ENCODE assay signal across 15 mouse cellular contexts in genomic region chr14:30631834-30632233, GRCm38 (mm10). TPM values are rescaled to one million over a fixed set of nuclear protein-coding genes. Genes with fewer than 3 reads are reported as not detected.
A peak's percentile ranks its signal among the peaks of the same experiment; 100 is the strongest.
DNase-seq lines count a peak whose midpoint lies in the region; ATAC-seq and TF ChIP-seq lines count a peak whose summit lies in the region.
"Had no signal": no experiment of that assay in that cellular context is flagged by ENCODE, and none has a peak within 500 bp of the region (broad histone marks: within the 10 kb centered on the region; RNA-seq: fewer than 3 reads in every experiment).

No protein-coding gene starts in this region.

- peak overlapping the region; percentile 42; the same call in 1 of the 2 replicates for H3K27ac ChIP-seq in heart, embryonic 10.5 days
- no peak overlapping the region for H3K27ac ChIP-seq in liver, embryonic 11.5 days (ENCODE audit: low read depth, low read length)
- no peak overlapping the region for H3K27ac ChIP-seq in liver, embryonic 12.5 days
- H3K27ac ChIP-seq in bone marrow, adult 2 months (ENCODE audit: control insufficient read depth, insufficient read depth, low read depth, low read length, poor library complexity): peak overlapping the region; percentile 92
- H3K27ac ChIP-seq in embryonic facial prominence, embryonic 15.5 days (replicated peaks): peak overlapping the region; percentile 65
- H3K27ac ChIP-seq: forebrain, embryonic 12.5 days; limb, embryonic 15.5 days had no signal

- peaks cover 10% of the 10 kb centered on the region; the same call in 1 of the 2 replicates for H3K27me3 ChIP-seq in heart, embryonic 10.5 days (ENCODE audit: insufficient read depth, poor library complexity, severe bottlenecking)
- no peaks in the 10 kb centered on the region for H3K27me3 ChIP-seq in liver, embryonic 11.5 days (replicated peaks; ENCODE audit: control insufficient read depth, insufficient read depth, low read length)
- no peaks in the 10 kb centered on the region for H3K27me3 ChIP-seq in liver, embryonic 12.5 days (replicated peaks)
- H3K27me3 ChIP-seq in embryonic facial prominence, embryonic 15.5 days: no peaks in the 10 kb centered on the region
- H3K27me3 ChIP-seq: limb, embryonic 15.5 days had no signal

- no peak overlapping the region for H3K4me3 ChIP-seq in heart, embryonic 10.5 days
- H3K4me3 ChIP-seq in liver, embryonic 11.5 days (ENCODE audit: low read depth, low read length): no peak overlapping the region
- no peak overlapping the region for H3K4me3 ChIP-seq in liver, embryonic 12.5 days
- H3K4me3 ChIP-seq in bone marrow, adult 2 months (replicated peaks; ENCODE audit: control insufficient read depth, low read depth, low read length): no peak overlapping the region
- H3K4me3 ChIP-seq in embryonic facial prominence, embryonic 15.5 days (replicated peaks): no peak overlapping the region
- H3K4me3 ChIP-seq: forebrain, embryonic 12.5 days; limb, embryonic 15.5 days had no signal

- TF ChIP-seq POLR2A in bone marrow, adult 2 months (IDR thresholded peaks at IDR 0.05; ENCODE audit: borderline replicate concordance, control insufficient read depth, low read depth, low read length): no peak

- no peak for DNase-seq in heart, embryonic 10.5 days (ENCODE audit: low spot score)
- no peak for DNase-seq in heart, adult 8-10 months (ENCODE audit: low spot score)
- no peak for DNase-seq in liver, embryonic 11.5 days (ENCODE audit: low spot score)
- no peak for DNase-seq in retina, postnatal 1 day
- no peak for DNase-seq in T-cell, adult 2 months (ENCODE audit: low spot score)
- DNase-seq: adrenal gland, adult 8-10 months; right cerebral cortex, postnatal 25 days had no signal

- no peaks in the 10 kb centered on the region for H3K36me3 ChIP-seq in heart, embryonic 10.5 days
- no peaks in the 10 kb centered on the region for H3K36me3 ChIP-seq in liver, embryonic 11.5 days (ENCODE audit: control insufficient read depth, insufficient read depth, low read length)
- H3K36me3 ChIP-seq in liver, embryonic 12.5 days: no peaks in the 10 kb centered on the region
- H3K36me3 ChIP-seq in embryonic facial prominence, embryonic 15.5 days: no peaks in the 10 kb centered on the region
- H3K36me3 ChIP-seq: forebrain, embryonic 12.5 days; G1E; limb, embryonic 15.5 days had no signal

- no peak overlapping the region for H3K4me2 ChIP-seq in liver, embryonic 11.5 days
- no peak overlapping the region for H3K4me2 ChIP-seq in liver, embryonic 12.5 days
- H3K4me2 ChIP-seq in embryonic facial prominence, embryonic 15.5 days (replicated peaks): no peak overlapping the region
- H3K4me2 ChIP-seq: forebrain, embryonic 12.5 days; limb, embryonic 15.5 days had no signal

- H3K9ac ChIP-seq in liver, embryonic 11.5 days (ENCODE audit: low read depth, low read length): 0 out of 2 replicates have a peak overlapping the region, but pooled peaks have one; percentile 8
- H3K9ac ChIP-seq in liver, embryonic 12.5 days: no peak overlapping the region
- H3K9ac ChIP-seq in embryonic facial prominence, embryonic 15.5 days: no peak overlapping the region
- H3K9ac ChIP-seq: forebrain, embryonic 12.5 days; limb, embryonic 15.5 days had no signal

- WGBS in heart, embryonic 10.5 days: 65% methylated on average over 2 of the region's 2 CpGs
- 76% methylated on average over 2 of the region's 2 CpGs for WGBS in liver, embryonic 11.5 days
- 56% methylated on average over 2 of the region's 2 CpGs for WGBS in liver, embryonic 12.5 days (ENCODE audit: insufficient replicate concordance)
- 30% methylated on average over 2 of the region's 2 CpGs for WGBS in bone marrow, adult 2 months
- 43% methylated on average over 2 of the region's 2 CpGs for WGBS in embryonic facial prominence, embryonic 15.5 days

- no peak for TF ChIP-seq CTCF in bone marrow, adult 2 months (IDR thresholded peaks at IDR 0.05; ENCODE audit: control insufficient read depth, insufficient read depth, low read length)

- ATAC-seq in liver, embryonic 11.5 days (replicated peaks; ENCODE audit: low FRiP score): no peak
- no peak for ATAC-seq in liver, embryonic 12.5 days
- ATAC-seq in embryonic facial prominence, embryonic 15.5 days (ENCODE audit: insufficient number of reproducible peaks, low FRiP score, low TSS enrichment, low read depth): peak; percentile 44; the same call in 1 of the 2 replicates
- ATAC-seq: hindbrain, embryonic 16.5 days; midbrain, embryonic 16.5 days had no signal

- no peaks in the 10 kb centered on the region for H3K9me3 ChIP-seq in heart, embryonic 10.5 days
- no peaks in the 10 kb centered on the region for H3K9me3 ChIP-seq in liver, embryonic 11.5 days (ENCODE audit: control insufficient read depth, low read length)
- H3K9me3 ChIP-seq in liver, embryonic 12.5 days (replicated peaks): no peaks in the 10 kb centered on the region
- H3K9me3 ChIP-seq in embryonic facial prominence, embryonic 15.5 days (replicated peaks): no peaks in the 10 kb centered on the region
- H3K9me3 ChIP-seq: forebrain, embryonic 12.5 days; G1E; limb, embryonic 15.5 days had no signal

- H3K4me1 ChIP-seq in heart, embryonic 10.5 days: peaks cover 52% of the 10 kb centered on the region
- peaks cover 1% of the 10 kb centered on the region; the same call in 1 of the 2 replicates for H3K4me1 ChIP-seq in liver, embryonic 11.5 days (replicated peaks; ENCODE audit: control insufficient read depth, insufficient read depth, low read length)
- peaks cover 39% of the 10 kb centered on the region for H3K4me1 ChIP-seq in liver, embryonic 12.5 days
- H3K4me1 ChIP-seq in bone marrow, adult 2 months (ENCODE audit: control insufficient read depth, insufficient read depth, low read length): peaks cover 23% of the 10 kb centered on the region
- H3K4me1 ChIP-seq in embryonic facial prominence, embryonic 15.5 days: peaks cover 19% of the 10 kb centered on the region

RNA-seq across cellular contexts. Expression of gene Prkcd, which starts 5.8 kb away (rescaled TPM):
- polyA plus RNA-seq in heart, embryonic 10.5 days (2016; fragmentation: Nextera tagmentation; extraction: Ambion mirVana): 32.4 and 37.3 TPM in 2 replicates
- total RNA-seq in heart, adult 8-10 months (2022): 10 to 100 TPM in 3 of 4 experiments, 1 to 10 TPM in 1; 7.1 to 13.4 (median 11.6) TPM
- polyA plus RNA-seq in liver, embryonic 11.5 days (2014; fragmentation: Nextera tagmentation; extraction: Ambion mirVana): 34.7 and 38.4 TPM in 2 replicates
- polyA plus RNA-seq in liver, embryonic 12.5 days (2016; fragmentation: Nextera tagmentation; extraction: Ambion mirVana): 22.9 and 23.1 TPM in 2 replicates
- polyA plus RNA-seq in bone marrow, adult 2 months (2011; ENCODE audit: insufficient read depth, insufficient read length, low replicate concordance, missing spikeins): 67.1 and 177 TPM in 2 replicates
- 56.1 and 63.5 TPM in 2 replicates for polyA plus RNA-seq in embryonic facial prominence, embryonic 15.5 days (2015; fragmentation: Nextera tagmentation; extraction: Ambion mirVana)

RNA-seq across cellular contexts. Expression of gene Rft1, which starts 22.3 kb away (rescaled TPM):
- polyA plus RNA-seq in heart, embryonic 10.5 days (2016; fragmentation: Nextera tagmentation; extraction: Ambion mirVana): 11.6 and 11.8 TPM in 2 replicates
- total RNA-seq in heart, adult 8-10 months (2022): 1 to 10 TPM; 6.6 to 8.0 (median 7.4) TPM
- polyA plus RNA-seq in liver, embryonic 11.5 days (2014; fragmentation: Nextera tagmentation; extraction: Ambion mirVana): 9.7 and 9.8 TPM in 2 replicates
- polyA plus RNA-seq in liver, embryonic 12.5 days (2016; fragmentation: Nextera tagmentation; extraction: Ambion mirVana): 5.9 and 6.5 TPM in 2 replicates
- polyA plus RNA-seq in bone marrow, adult 2 months (2011; ENCODE audit: insufficient read depth, insufficient read length, low replicate concordance, missing spikeins): 3.1 and 4.9 TPM in 2 replicates
- polyA plus RNA-seq in embryonic facial prominence, embryonic 15.5 days (2015; fragmentation: Nextera tagmentation; extraction: Ambion mirVana): 15.8 and 18.6 TPM in 2 replicates

Comparison
In these comparisons a context has a peak if more than half of its experiments do, and no peak if none do; other contexts are left out.
1. H3K27ac ChIP-seq: peak in heart, embryonic 10.5 days (single experiment), bone marrow, adult 2 months (single experiment) and embryonic facial prominence, embryonic 15.5 days (single experiment); none in liver, embryonic 11.5 days (single experiment) and liver, embryonic 12.5 days (single experiment).